Mouse (Mus musculus) brain, embryonic 14.5 days (tissue): ENCODE data around the gene Ddx27. TPM values are rescaled to one million over a fixed set of nuclear protein-coding genes. Genes with fewer than 3 reads are reported as not detected.
A peak's percentile ranks its signal among the peaks of the same experiment; 100 is the strongest.

Experiments used
- DNase-seq: peaks from one replicate; pipeline ENCODE4 v3.0.0-alpha.2; 2011; ENCODE audit warnings: low read depth
- CTCF ChIP-seq: fragments of 200-500 bp; IDR thresholded peaks from 2 replicates; pipeline ENCODE4 v1.5.1; 2012; ENCODE audit warnings: inconsistent platforms, mild to moderate bottlenecking, moderate library complexity, borderline replicate concordance; ENCODE audit not compliant: insufficient read depth, insufficient read length; ENCODE audit errors: extremely low read depth
- POLR2A ChIP-seq: fragments of 200-500 bp; IDR thresholded peaks from 2 replicates; pipeline ENCODE4 v1.6.1; 2012; ENCODE audit warnings: mild to moderate bottlenecking, inconsistent platforms, borderline replicate concordance; ENCODE audit not compliant: poor library complexity, insufficient read depth, insufficient read length, severe bottlenecking; ENCODE audit errors: extremely low read depth
- polyA plus RNA-seq: library from polyadenylated mRNA; depleted of rRNA; stranded (reverse); fragments of >200 nt; gene quantifications from 2 replicates; pipeline ENCODE4 v1.2.3, GENCODE M21; 2012; rRNA removed

Gene Ddx27
- polyA plus RNA-seq, 1 experiment, result 38.3 TPM

- DNase-seq, result no peak
- no peak for TF ChIP-seq CTCF
These were observed 62.4 kb downstream of the Ddx27 start for GRCm38 (mm10) chr2:167077199-167077962.

GRCm38 (mm10) chr2:167078486-167078885 is 63.5 kb downstream of the Ddx27 start:
- DNase-seq, result no peak
- no peak for TF ChIP-seq CTCF
- no peak for TF ChIP-seq POLR2A

- TF ChIP-seq CTCF (no peak), POLR2A (no peak)
These were observed 64.0 kb downstream of the Ddx27 start for GRCm38 (mm10) chr2:167078931-167079495.

GRCm38 (mm10) chr2:167079535-167080257 is 64.7 kb downstream of the Ddx27 start:
- TF ChIP-seq CTCF, result no peak
- TF ChIP-seq POLR2A, result no peak
- DNase-seq, result peak; percentile 87

More at GRCm38 (mm10) chr2:167078931-167079495, 64.0 kb downstream of the Ddx27 start:
- DNase-seq, result peak; percentile 63

GRCm38 (mm10) chr2:167080387-167080786 is 65.4 kb downstream of the Ddx27 start:
- TF ChIP-seq POLR2A (no peak), CTCF (no peak)
- DNase-seq, result no peak

- no peak for TF ChIP-seq CTCF
- TF ChIP-seq POLR2A, result no peak
- DNase-seq, result no peak
These were observed 66.1 kb downstream of the Ddx27 start for GRCm38 (mm10) chr2:167081135-167081534.

- peak; percentile 70 for DNase-seq
- TF ChIP-seq POLR2A (no peak), CTCF (no peak)
These were observed 66.6 kb downstream of the Ddx27 start for GRCm38 (mm10) chr2:167081639-167082038.

Other genes starting within 250 kb of the Ddx27 start
- 10.1 and 12.5 TPM in 2 replicates for gene Trp53rkb, start 222.7 kb upstream of the Ddx27 start, polyA plus RNA-seq
- 7.6 and 11.4 TPM in 2 replicates for gene Arfgef2, start 209.6 kb upstream of the Ddx27 start, polyA plus RNA-seq
- gene Cse1l, start 109.2 kb upstream of the Ddx27 start, polyA plus RNA-seq, result 77.9 and 78.5 TPM in 2 replicates
- gene Stau1, start 18.9 kb upstream of the Ddx27 start, polyA plus RNA-seq, result 64.5 and 81.9 TPM in 2 replicates
- 10.5 and 16.8 TPM in 2 replicates for gene Znfx1, start 47.8 kb downstream of the Ddx27 start, polyA plus RNA-seq
- gene Kcnb1, start 175.0 kb downstream of the Ddx27 start, polyA plus RNA-seq, result 4.5 and 9.2 TPM in 2 replicates
- 4.5 and 6.1 TPM in 2 replicates for gene Ptgis, start 225.4 kb downstream of the Ddx27 start, polyA plus RNA-seq